Mouse (Mus musculus): ENCODE measurements at regions not wholly inside any gene's neighbourhood (a gene's known extent, or its start where the extent isn't known, plus 50 kb on each side); places are given as distances from the start of the nearest gene placed in this dataset.
A peak's percentile ranks its signal among the peaks of the same experiment; 100 is the strongest.

DNA sequence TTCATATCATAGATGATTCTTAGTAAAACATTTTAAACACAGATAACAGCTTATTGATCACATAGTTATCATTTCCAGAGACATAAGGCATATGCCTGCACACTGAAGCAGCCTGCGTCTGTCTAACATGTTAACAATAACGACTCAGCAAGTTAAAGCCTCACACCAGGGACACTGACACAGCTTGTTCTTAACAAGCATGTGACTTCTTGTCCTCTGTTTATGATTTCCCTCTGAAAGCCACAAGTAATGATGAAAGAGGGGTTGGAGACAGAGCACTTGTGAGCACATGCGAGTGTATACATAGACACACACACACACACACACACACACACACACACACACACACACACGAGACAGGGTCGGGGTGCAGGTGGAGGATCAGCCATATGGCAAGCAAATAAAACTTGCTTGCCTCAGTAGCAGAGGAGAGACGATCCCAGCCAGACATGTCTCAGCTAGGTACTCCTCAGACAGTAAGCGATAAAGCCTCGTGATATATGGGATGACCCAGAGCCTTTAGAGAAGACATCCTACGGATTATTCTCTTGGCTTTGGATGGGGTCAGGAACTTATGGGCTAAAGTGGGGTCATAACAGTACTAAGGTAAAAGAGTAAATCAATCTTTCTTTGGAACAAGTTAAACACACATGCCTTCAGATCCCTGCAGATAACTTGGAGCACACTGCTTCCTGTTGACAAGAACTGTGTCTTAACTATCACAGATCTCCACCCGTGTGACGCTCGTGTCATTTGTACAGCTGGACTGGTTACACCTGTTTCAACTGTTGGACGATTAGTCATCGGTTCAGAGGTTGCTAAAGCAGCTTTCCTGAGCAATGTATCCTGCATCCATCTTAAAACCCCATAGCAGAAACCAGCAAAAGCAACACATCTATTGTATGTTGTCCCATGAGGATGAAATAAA is 51.4 kb upstream of the Ralgps2 start:
- no peak for DNase-seq

GRCm38 (mm10) chr1:156990112-156990511 is 50.7 kb upstream of the Ralgps2 start:
- peak; percentile 51 for DNase-seq

DNA sequence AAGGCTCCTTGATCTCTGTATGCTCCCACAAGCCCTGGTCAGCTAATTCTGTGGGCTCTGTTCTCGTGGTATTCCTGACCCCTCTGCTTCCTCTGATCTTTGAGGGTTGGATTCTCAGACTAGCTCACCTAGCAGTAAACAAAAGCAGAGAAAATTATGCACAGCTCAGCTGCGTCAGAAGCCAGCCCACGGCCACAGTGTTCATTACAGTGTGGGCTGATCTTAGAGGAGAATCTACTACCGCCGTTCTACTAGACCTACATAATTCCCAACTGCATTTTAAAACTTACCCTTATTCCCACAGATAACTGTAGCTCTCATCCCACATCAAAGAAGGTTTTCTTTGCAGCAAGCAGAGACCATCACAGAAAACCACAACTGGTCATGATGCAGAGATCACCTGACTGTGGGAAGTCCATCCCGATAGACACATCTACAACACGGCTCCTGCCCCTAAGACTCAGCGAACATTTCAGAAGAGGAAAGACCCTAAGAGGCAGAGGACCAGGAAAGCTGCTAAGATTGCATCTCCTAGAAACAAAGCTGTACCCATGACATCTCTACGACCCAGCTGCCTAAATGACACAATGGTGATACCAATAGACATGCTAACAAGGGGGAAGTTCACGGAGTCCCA is 49.8 kb upstream of the Ralgps2 start:
- DNase-seq: no peak

Measured in lung, postnatal 36 days (tissue).